Mouse (Mus musculus) lung, embryonic 14.5 days (tissue): ENCODE measurements at regions not wholly inside any gene's neighbourhood (a gene's known extent, or its start where the extent isn't known, plus 50 kb on each side); places are given as distances from the start of the nearest gene placed in this dataset.

ENCODE experiments used
- ATAC-seq: fragments of 200-750 bp; cut with Nextera tagmentation; 2 replicates; pipeline ENCODE4 v1.8.0; 2017; ENCODE audit warnings: mild to moderate bottlenecking, moderate TSS enrichment, moderate library complexity; ENCODE audit not compliant: insufficient read depth
- DNase-seq: peaks from one replicate; pipeline ENCODE4 v3.0.0-alpha.2; 2015
- H3K27ac ChIP-seq: fragments of 300-500 bp; sonication (generic); 2 replicates; pipeline ENCODE4 v1.5.1; 2014; ENCODE audit warnings: low read depth, mild to moderate bottlenecking, moderate library complexity
- H3K27me3 ChIP-seq: fragments of 300-500 bp; sonication (generic); 2 replicates; pipeline ENCODE4 v1.6.1; 2014; ENCODE audit warnings: low read length, control low read depth; ENCODE audit not compliant: insufficient read depth
- H3K36me3 ChIP-seq: fragments of 300-500 bp; sonication (generic); 2 replicates; pipeline ENCODE4 v1.6.1; 2014; ENCODE audit warnings: control low read depth; ENCODE audit not compliant: insufficient read depth
- H3K4me1 ChIP-seq: fragments of 300-500 bp; sonication (generic); 2 replicates; pipeline ENCODE4 v1.6.1; 2014; ENCODE audit warnings: antibody characterized with exemption, control low read depth; ENCODE audit not compliant: insufficient read depth
- H3K4me2 ChIP-seq: fragments of 300-500 bp; sonication (generic); 2 replicates; pipeline ENCODE4 v1.6.1; 2014; ENCODE audit warnings: mild to moderate bottlenecking
- H3K4me3 ChIP-seq: fragments of 300-500 bp; sonication (generic); 2 replicates; pipeline ENCODE4 v1.5.1; 2014; ENCODE audit warnings: low read depth, low read length
- H3K9ac ChIP-seq: fragments of 300-500 bp; sonication (generic); 2 replicates; pipeline ENCODE4 v1.6.1; 2014
- H3K9me3 ChIP-seq: fragments of 300-500 bp; sonication (generic); 2 replicates; pipeline ENCODE4 v1.6.1; 2016; ENCODE audit warnings: low read depth, low read length, control low read depth
- CTCF ChIP-seq: IDR thresholded peaks from 2 replicates; pipeline ENCODE4 v1.5.1; 2016; ENCODE audit warnings: antibody characterized with exemption, low read depth
- WGBS: fragments of 180-500 bp; shearing (Covaris S2); extraction: QIAGEN DNeasy Blood & Tissue Kit; methylation state at CpG from one replicate; pipeline ENCODE4 v1.1.7; 2014; 5-methylcytosine and 5-hydroxymethylcytosine counted together

DNA sequence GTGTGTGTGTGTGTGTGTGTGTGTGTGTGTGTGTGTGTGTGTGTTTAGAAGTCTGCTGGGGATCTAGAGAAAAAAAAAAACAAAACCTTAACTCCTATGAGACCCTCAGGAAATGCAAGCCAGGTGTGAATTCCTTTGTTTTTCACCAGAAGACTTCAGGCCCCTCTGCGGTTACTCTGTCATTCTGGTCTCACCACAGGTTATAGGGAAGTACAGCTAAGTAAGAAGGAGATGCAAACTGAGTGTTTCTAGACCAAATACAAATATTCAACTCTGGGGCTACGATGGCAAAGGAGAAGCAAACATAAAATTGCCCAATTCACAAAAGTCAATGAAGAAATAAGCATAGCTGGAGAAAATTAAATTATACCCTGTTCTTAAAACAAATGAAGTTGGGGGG is 54.9 kb upstream of the Basp1 start:
- H3K36me3 ChIP-seq, result no peaks in the 10 kb centered on the region
- no peak overlapping the region for H3K4me3 ChIP-seq
- DNase-seq (no peak), ATAC-seq (no peak)
- no peak overlapping the region for H3K27ac ChIP-seq
- no peak for TF ChIP-seq CTCF
- WGBS, result 68% methylated on average over 2 of the region's 2 CpGs
- H3K4me2 ChIP-seq, result no peak overlapping the region
- no peaks in the 10 kb centered on the region for H3K27me3 ChIP-seq
- H3K9ac ChIP-seq, result no peak overlapping the region
- H3K9me3 ChIP-seq, result no peaks in the 10 kb centered on the region
- no peaks in the 10 kb centered on the region for H3K4me1 ChIP-seq

GRCm38 (mm10) chr15:25469185-25469845 is 55.8 kb upstream of the Basp1 start:
- H3K36me3 ChIP-seq, result no peaks in the 10 kb centered on the region
- H3K4me2 ChIP-seq, result peak overlapping the region; percentile 23; the same call in 1 of the 2 replicates
- no peak overlapping the region for H3K4me3 ChIP-seq
- no peak overlapping the region for H3K9ac ChIP-seq
- no peaks in the 10 kb centered on the region for H3K27me3 ChIP-seq
- no peak overlapping the region for H3K27ac ChIP-seq
- peak; percentile 15 for DNase-seq
- 48% methylated on average over 16 of the region's 16 CpGs for WGBS
- peak; percentile 31; the same call in 1 of the 2 replicates for ATAC-seq
- H3K9me3 ChIP-seq, result no peaks in the 10 kb centered on the region
- no peak for TF ChIP-seq CTCF
- no peaks in the 10 kb centered on the region for H3K4me1 ChIP-seq

DNA sequence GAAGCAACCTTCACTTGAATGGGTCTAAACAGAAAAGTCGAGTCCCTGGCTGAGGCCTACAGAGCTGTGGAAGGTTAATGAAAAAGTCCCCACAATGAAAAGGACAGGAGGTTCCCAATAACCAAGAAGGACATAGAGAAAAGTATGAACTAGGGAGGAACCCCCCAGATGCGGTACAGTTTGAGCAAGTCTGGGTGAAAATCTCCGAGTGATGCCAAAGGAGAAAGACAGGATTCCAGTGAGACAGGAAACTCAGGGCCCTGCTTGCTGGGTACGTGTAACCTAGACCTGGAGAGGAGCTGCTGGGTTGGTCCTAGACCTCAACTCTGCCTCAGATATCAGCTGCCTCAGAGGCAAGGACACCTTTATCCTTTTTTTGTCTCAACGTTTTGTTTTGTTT is 57.8 kb upstream of the Basp1 start:
- no peak overlapping the region for H3K9ac ChIP-seq
- no peaks in the 10 kb centered on the region for H3K27me3 ChIP-seq
- H3K36me3 ChIP-seq, result no peaks in the 10 kb centered on the region
- no peak overlapping the region for H3K4me3 ChIP-seq
- H3K27ac ChIP-seq, result no peak overlapping the region
- ATAC-seq, result no peak
- 74% methylated on average over 5 of the region's 5 CpGs for WGBS
- H3K4me2 ChIP-seq, result no peak overlapping the region
- H3K9me3 ChIP-seq, result no peaks in the 10 kb centered on the region
- no peak for TF ChIP-seq CTCF
- DNase-seq, result no peak
- no peaks in the 10 kb centered on the region for H3K4me1 ChIP-seq

DNA sequence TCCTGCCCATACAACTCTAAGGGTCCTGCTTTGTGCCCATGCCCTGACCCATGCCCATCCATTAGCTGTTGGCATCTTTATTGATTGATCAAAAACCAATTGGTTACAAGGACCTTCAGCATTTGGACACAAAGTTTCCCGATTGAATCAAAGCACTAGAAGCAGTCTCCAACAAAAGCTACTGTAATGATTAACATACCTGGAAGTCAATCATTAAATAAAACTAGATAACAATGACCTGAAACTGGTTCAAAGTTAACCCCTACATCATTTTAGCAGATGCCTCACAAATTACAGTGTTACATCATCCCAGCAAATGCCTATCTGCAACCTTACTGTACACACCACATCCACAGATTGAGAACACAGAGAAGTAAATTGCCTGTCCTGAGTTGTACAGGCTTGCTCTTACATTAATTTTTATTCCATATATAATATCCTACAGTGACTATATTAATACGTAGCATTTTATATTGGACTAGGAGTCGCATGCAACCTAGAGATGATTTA is 59.7 kb upstream of the Basp1 start:
- no peak for DNase-seq
- no peak overlapping the region for H3K9ac ChIP-seq
- no peak overlapping the region for H3K4me3 ChIP-seq
- H3K4me2 ChIP-seq, result no peak overlapping the region
- H3K9me3 ChIP-seq, result no peaks in the 10 kb centered on the region
- no peaks in the 10 kb centered on the region for H3K36me3 ChIP-seq
- no peak overlapping the region for H3K27ac ChIP-seq
- no peaks in the 10 kb centered on the region for H3K4me1 ChIP-seq
- no peak for TF ChIP-seq CTCF
- no peaks in the 10 kb centered on the region for H3K27me3 ChIP-seq
- WGBS, result 88% methylated on average over 3 of the region's 3 CpGs
- ATAC-seq, result no peak

- Histone ChIP-seq H3K9ac (no peak overlapping the region), H3K4me2 (no peak overlapping the region), H3K27ac (no peak overlapping the region), H3K9me3 (no peaks in the 10 kb centered on the region), H3K4me1 (no peaks in the 10 kb centered on the region), H3K36me3 (no peaks in the 10 kb centered on the region), H3K27me3 (no peaks in the 10 kb centered on the region), H3K4me3 (no peak overlapping the region)
- no peak for ATAC-seq
- WGBS, result 81% methylated on average over 3 of the region's 3 CpGs
- TF ChIP-seq CTCF, result no peak
- DNase-seq, result no peak
Observed at GRCm38 (mm10) chr15:25474096-25474495, 60.5 kb upstream of the Basp1 start.

DNA sequence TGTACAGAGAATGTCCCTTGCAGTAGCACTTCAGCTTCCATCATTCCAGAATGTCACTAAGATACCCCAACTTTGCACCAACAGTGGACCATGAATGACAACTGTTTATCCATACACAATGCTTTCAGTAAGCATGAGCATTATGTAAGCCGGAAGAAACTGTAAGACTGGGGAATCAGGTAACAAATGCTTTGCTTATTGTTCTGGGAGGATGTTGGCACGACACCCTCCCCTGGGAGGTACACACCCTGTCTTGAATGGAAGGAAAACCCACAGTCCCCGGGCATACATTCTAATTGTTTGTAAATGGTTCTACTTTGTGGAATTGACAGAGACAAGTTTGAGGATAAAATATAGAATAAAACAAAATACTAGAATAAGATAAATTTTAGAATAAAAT is 69.0 kb upstream of the Basp1 start:
- TF ChIP-seq CTCF, result no peak
- 54% methylated on average over 3 of the region's 3 CpGs for whole genome bisulfite sequencing
- peak; percentile 36 for DNase-seq
- Histone ChIP-seq H3K9me3 (no peaks in the 10 kb centered on the region), H3K4me1 (no peaks in the 10 kb centered on the region), H3K4me3 (no peak overlapping the region), H3K27ac (no peak overlapping the region), H3K4me2 (no peak overlapping the region), H3K27me3 (no peaks in the 10 kb centered on the region), H3K9ac (no peak overlapping the region), H3K36me3 (no peaks in the 10 kb centered on the region)
- no peak for ATAC-seq

DNA sequence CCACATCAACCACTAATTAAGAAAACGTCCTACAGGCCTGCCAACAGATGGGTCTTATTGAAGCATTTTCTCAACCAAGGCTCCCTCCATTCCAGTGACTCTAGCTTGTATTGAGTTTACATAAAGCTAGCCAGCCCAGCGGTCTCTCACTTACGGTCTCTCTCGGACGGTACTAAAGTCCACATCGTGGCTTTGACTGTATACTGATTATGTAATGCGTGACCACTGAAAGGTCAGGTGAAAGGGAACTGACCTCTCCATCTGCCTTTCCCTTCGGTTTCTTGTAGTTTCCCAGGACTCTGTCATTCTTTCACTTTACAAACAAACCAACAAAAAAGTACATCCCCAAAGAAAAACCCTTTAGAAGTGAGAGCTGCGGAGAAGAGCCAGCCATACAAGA is 71.8 kb upstream of the Basp1 start:
- no peak for DNase-seq
- no peaks in the 10 kb centered on the region for H3K9me3 ChIP-seq
- no peaks in the 10 kb centered on the region for H3K27me3 ChIP-seq
- TF ChIP-seq CTCF, result no peak
- no peak overlapping the region for H3K4me2 ChIP-seq
- H3K9ac ChIP-seq, result no peak overlapping the region
- 50% methylated on average over 9 of the region's 9 CpGs for WGBS
- no peak for ATAC-seq
- 0 out of 2 replicates have a peak, but pooled peaks cover 4% of the 10 kb centered on the region for H3K4me1 ChIP-seq
- H3K4me3 ChIP-seq, result no peak overlapping the region
- no peaks in the 10 kb centered on the region for H3K36me3 ChIP-seq
- H3K27ac ChIP-seq, result no peak overlapping the region

GRCm38 (mm10) chr15:25486158-25486557 is 72.6 kb upstream of the Basp1 start:
- WGBS, result 75% methylated on average over 7 of the region's 7 CpGs
- no peak overlapping the region for H3K4me3 ChIP-seq
- no peak overlapping the region for H3K9ac ChIP-seq
- H3K27me3 ChIP-seq, result no peaks in the 10 kb centered on the region
- H3K36me3 ChIP-seq, result no peaks in the 10 kb centered on the region
- H3K27ac ChIP-seq, result no peak overlapping the region
- no peak overlapping the region for H3K4me2 ChIP-seq
- peak; percentile 82 for DNase-seq
- H3K9me3 ChIP-seq, result no peaks in the 10 kb centered on the region
- TF ChIP-seq CTCF, result peak; percentile 62
- ATAC-seq, result no peak; the same call in 1 of the 2 replicates
- H3K4me1 ChIP-seq, result 0 out of 2 replicates have a peak, but pooled peaks cover 4% of the 10 kb centered on the region
